Mouse (Mus musculus) kidney, adult 2 months (tissue): Measurements from ENCODE around the gene Sun1.

Experiments used
- CTCF ChIP-seq: fragments of 200-500 bp; conservative IDR thresholded peaks from 2 replicates; pipeline ENCODE4 v1.5.1; 2011; ENCODE audit warnings: low read depth, mild to moderate bottlenecking, control low read depth, low read length, moderate library complexity, mixed read lengths; ENCODE audit not compliant: insufficient read depth, insufficient read length
- POLR2A ChIP-seq: fragments of 200-500 bp; IDR thresholded peaks from one replicate; pipeline ENCODE4 v1.6.1; 2011; ENCODE audit warnings: low read depth, low read length, control low read depth

GRCm38 (mm10) chr5:139252081-139252909 lies 51.9 kb downstream of the Sun1 start, which contains the start of gene Get4:
- no peak for TF ChIP-seq CTCF
- peak; percentile 68 for TF ChIP-seq POLR2A
